Mouse (Mus musculus): ENCODE data around the gene Foxk1.

The Foxk1 gene

GRCm38 (mm10) chr5:142400981-142401640 lies at the start of gene Foxk1:
Gene Foxk1 (plus strand): TSS chr5:142401497.
- peak; percentile 90 for DNase-seq (ENCODE audit: low read depth)

DNA sequence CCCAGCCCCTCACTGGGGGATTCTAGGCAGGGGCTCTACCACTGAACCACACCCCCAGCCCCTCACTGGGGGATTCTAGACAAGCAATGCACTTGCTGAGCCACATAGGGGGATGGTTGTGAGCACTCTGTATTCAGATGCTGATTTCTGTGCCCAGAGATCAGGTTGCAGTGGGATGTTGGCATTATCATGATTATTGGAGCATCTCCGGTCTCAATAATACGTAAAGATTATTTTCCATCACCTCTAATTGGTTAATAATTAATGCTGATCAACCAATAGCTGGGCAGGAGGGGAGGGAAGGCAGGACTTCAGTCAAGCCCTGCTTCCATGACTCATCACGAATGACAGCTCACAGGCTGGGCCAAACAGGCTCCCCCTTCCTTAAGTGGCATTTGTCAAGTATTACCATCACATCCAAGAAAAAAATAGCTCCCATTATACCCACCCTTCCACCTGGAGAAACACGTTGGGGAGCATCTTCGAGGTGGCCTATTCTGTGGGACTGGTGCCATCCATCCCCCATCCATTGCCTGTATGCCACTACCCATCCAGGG lies 48.9 kb upstream of the Foxk1 start:
- DNase-seq (ENCODE audit: low read depth), result no peak

DNA sequence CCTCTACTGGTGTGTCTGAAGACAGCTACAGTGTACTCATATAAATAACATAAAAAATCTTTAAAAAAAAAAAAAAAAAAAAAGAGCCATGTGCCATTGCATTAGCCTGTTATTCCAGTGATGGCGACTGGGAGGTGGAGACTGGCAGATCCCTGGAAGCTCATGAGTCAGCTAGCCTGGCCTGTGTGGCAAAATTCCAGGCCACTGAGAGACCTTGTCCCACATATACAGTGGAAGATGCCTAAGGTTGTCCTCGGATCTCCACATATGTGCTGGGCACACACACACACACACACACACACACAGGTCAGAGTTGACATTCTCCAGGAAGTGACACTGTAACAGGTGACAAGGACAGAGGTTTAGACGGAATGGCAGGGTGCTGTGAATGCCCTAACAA lies 46.2 kb upstream of the Foxk1 start:
- DNase-seq (ENCODE audit: low read depth), result no peak

- DNase-seq (ENCODE audit: low read depth), result no peak
Measured at GRCm38 (mm10) chr5:142361166-142361565, 40.1 kb upstream of the Foxk1 start.

DNA sequence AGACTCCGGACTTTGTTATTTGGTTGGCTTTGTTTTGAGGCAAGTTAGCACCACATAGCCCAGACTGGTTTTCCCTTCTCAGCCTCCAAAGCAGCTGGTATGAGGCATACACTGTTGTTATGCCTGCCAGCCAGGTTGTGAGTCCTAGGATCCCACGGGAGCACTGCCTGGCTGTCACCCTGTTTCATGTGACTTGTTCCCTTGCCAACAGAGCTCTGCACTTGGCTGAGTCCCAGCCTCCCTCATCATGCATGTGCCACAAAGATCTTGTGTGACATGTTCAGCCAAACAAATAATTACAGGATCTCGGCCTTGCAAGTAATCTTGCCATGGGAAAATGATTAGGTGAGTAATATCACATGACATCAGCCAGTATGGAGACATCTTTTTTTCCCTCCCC lies 38.4 kb upstream of the Foxk1 start:
- DNase-seq (ENCODE audit: low read depth), result no peak

DNA sequence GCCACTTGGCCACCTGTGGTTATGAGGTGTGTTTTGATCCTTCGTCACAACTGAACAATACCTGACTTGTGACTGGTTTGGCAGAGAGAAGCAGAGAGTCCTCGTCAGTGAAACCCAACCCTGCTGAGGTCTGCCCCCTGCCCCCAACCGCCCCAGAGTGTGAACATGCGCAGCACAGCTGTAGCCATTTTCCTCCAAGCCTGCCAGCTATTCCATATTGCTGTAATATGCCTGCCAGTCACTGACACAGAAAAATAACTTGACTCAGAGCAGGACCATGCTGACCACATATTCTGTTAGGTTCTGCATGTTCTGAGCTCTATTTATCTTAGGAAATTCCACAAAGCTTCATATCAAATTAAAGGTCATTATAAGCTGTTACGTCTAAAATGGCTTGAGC lies 37.2 kb upstream of the Foxk1 start:
- DNase-seq (ENCODE audit: low read depth), result no peak

- peak; percentile 98 for DNase-seq (ENCODE audit: low read depth)
Measured at GRCm38 (mm10) chr5:142367085-142368081, 33.9 kb upstream of the Foxk1 start.

DNA sequence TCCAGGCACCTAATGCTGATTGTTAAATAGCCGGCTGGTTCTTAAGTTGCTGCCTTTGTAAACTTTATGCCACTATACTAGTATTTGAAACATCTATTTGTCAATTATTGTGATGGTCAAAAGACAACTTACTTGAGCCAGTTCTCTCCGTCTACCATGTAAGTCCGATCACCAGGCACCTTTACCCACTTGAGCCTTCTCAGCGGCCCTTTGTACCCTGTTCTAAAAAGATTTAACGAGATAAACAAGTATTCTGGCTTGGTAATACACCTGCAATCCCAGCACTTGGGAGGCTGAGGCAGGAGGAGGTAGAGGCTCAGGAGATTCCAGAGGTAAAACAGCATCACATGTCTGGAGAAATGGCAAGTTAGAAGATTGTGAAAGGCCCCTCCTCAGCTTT lies 33.2 kb upstream of the Foxk1 start:
- no peak for DNase-seq (ENCODE audit: low read depth)

DNA sequence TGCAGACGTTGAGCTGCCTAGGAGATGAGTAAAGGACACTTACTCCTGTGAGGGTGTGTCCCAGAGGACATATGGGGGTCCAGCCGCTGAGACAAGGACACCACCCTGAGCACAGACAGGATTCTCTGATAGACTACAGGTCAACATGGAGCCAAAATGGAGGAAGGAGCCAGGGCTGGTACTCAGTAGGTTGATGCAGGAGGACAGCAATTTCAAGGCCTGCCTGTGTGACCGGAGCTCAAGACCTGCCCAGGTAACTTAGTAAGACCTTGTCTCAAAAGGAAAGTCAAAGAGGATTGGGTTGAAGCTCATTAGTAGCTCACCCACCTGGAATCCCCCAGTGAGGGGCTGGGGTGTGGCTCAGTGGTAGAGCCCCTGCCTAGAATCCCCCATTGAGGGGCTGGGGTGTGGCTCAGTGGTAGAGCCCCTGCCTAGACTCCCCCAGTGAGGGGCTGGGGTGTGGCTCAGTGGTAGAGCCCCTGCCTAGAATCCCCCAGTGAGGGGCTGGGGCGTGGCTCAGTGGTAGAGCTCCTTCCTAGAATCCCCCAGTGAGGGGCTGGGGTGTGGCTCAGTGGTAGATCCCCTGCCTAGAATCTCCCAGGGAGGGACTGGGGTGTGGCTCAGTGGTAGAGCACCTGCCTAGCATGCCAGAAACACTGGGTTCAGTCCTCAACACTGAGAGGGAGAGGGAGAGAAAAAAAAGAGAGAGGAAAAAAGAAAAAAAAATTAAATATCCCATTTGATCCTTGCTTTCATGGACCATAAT lies 30.7 kb upstream of the Foxk1 start:
- DNase-seq (ENCODE audit: low read depth), result no peak

- peak; percentile 57 for DNase-seq (ENCODE audit: low read depth)
Measured at GRCm38 (mm10) chr5:142371172-142372155, 29.8 kb upstream of the Foxk1 start.

DNA sequence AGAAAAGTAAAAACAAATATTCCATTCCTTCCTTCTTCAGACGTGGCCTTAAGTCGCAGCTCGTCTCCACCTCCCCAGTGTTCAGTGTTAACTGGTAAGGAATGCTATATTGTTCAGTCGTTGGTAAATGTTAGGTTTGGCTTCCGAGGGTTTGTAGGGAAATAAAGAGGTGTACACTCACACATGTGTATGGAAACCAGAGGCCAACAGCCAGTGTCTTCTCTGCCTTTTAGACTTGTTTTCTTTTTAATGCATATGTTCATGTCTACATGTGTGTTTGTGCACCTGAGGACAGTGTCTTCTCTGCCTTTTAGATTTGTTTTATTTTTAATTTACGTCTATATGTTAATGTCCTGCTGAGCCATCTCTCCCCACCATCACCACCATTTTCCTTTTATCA lies 29.1 kb upstream of the Foxk1 start:
- no peak for DNase-seq (ENCODE audit: low read depth)

- DNase-seq (ENCODE audit: low read depth), result no peak
Measured at GRCm38 (mm10) chr5:142374343-142374742, 27.0 kb upstream of the Foxk1 start.

GRCm38 (mm10) chr5:142375641-142376040 lies 25.7 kb upstream of the Foxk1 start:
- DNase-seq (ENCODE audit: low read depth), result peak; percentile 45

DNA sequence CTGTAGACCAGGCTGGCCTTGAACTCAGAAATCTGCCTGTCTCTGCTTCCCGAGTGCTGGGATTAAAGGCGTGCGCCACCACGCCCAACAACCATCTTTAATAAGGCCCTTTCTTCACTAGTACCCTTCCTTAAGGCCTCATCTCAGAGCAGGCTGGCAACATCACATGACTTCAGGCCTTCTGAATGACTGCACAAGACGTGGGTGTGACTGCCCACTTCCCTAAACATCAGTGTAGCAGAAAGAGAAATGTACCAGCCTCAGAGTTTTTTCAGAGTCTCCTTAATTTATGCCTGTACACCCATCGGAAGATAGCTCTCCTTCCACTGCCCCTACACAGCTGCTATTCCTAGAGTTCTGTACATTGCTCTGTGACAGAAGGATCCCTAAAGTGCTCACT lies 25.2 kb upstream of the Foxk1 start:
- peak; percentile 50 for DNase-seq (ENCODE audit: low read depth)

- no peak for DNase-seq (ENCODE audit: low read depth)
Measured at GRCm38 (mm10) chr5:142378068-142378467, 23.2 kb upstream of the Foxk1 start.

DNA sequence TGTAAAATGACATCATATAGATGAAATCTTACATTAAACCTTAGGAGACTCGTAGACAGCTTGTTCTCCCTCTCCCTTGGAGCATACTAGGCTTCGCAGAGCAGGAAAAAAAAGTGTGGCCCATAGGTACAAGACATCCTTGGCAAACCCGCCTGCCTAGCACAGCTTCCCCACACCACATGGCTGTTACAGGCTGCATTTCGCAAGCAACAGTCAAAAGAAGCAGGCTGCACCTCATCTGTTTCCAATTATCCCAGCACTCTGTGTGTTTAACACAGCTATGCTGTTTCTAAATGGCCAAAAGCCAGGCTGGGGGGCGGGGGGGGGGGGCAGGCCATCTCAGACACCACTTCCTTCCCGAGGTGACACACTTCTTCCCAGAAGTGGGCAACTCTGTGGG lies 20.8 kb upstream of the Foxk1 start:
- no peak for DNase-seq (ENCODE audit: low read depth)

GRCm38 (mm10) chr5:142384911-142385660 lies 16.2 kb upstream of the Foxk1 start:
- no peak for DNase-seq (ENCODE audit: low read depth)

DNA sequence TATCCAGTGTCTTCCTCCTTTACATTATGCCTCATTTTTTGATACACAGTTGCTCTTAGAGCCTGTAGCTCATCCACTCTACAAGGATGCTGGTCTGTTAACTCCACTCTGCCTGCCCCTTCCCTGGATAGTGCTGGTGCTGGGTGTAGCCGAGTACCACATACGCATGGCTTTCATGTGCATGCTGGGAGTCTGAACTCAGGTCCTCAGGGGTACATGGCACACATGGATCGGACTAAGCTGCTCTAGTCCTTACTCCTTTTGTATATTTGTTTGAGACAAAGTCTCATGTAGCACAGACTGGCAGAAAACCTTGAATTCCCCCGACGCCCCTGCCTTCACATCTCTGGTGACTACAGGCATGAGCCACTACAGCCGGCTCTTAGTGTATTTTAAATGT lies 15.0 kb upstream of the Foxk1 start:
- no peak for DNase-seq (ENCODE audit: low read depth)

GRCm38 (mm10) chr5:142386784-142387680 lies 14.3 kb upstream of the Foxk1 start:
- no peak for DNase-seq (ENCODE audit: low read depth)
